Mouse (Mus musculus) stomach, embryonic 14.5 days (tissue): Measurements from ENCODE around the gene Col19a1. TPM values are rescaled to one million over a fixed set of nuclear protein-coding genes. Genes with fewer than 3 reads are reported as not detected.

Source experiments
- ATAC-seq: fragments of 200-750 bp; cut with Nextera tagmentation; 2 replicates; pipeline ENCODE4 v1.8.0; 2017; ENCODE audit warnings: low read depth, moderate TSS enrichment; ENCODE audit not compliant: insufficient number of reproducible peaks, insufficient read depth, low FRiP score
- H3K27ac ChIP-seq: fragments of 300-500 bp; sonication (generic); 2 replicates; pipeline ENCODE4 v1.5.1; 2014; ENCODE audit warnings: mild to moderate bottlenecking, low read length, moderate library complexity, mixed read lengths
- H3K27me3 ChIP-seq: fragments of 300-500 bp; sonication (generic); 2 replicates; pipeline ENCODE4 v1.6.1; 2014; ENCODE audit warnings: low read length, control low read depth, mixed read lengths; ENCODE audit not compliant: control insufficient read depth, insufficient read depth
- H3K36me3 ChIP-seq: fragments of 300-500 bp; sonication (generic); 2 replicates; pipeline ENCODE4 v1.6.1; 2014; ENCODE audit warnings: mild to moderate bottlenecking, control low read depth, low read length, moderate library complexity, mixed read lengths; ENCODE audit not compliant: control insufficient read depth, insufficient read depth
- H3K4me1 ChIP-seq: fragments of 300-500 bp; sonication (generic); 2 replicates; pipeline ENCODE4 v1.6.1; 2014; ENCODE audit warnings: low read length, control low read depth, mixed read lengths; ENCODE audit not compliant: control insufficient read depth, insufficient read depth
- H3K4me2 ChIP-seq: fragments of 300-500 bp; sonication (generic); replicated peaks from 2 replicates; pipeline ENCODE4 v1.6.1; 2014; ENCODE audit warnings: low read depth, low read length, control low read depth
- H3K4me3 ChIP-seq: fragments of 300-500 bp; sonication (generic); 2 replicates; pipeline ENCODE4 v1.5.1; 2014; ENCODE audit warnings: low read depth, low read length, control low read depth
- H3K9ac ChIP-seq: fragments of 300-500 bp; sonication (generic); replicated peaks from 2 replicates; pipeline ENCODE4 v1.6.1; 2014; ENCODE audit warnings: low read depth, mild to moderate bottlenecking, control low read depth, low read length, moderate library complexity, mixed read lengths
- H3K9me3 ChIP-seq: fragments of 300-500 bp; sonication (generic); 2 replicates; pipeline ENCODE4 v1.6.1; 2016; ENCODE audit warnings: low read depth, low read length, control low read depth; ENCODE audit not compliant: control insufficient read depth
- WGBS: fragments of 180-500 bp; shearing (Covaris S2); extraction: QIAGEN DNeasy Blood & Tissue Kit; methylation state at CpG from one replicate; pipeline ENCODE4 v1.1.7; 2014; 5-methylcytosine and 5-hydroxymethylcytosine counted together
- polyA plus RNA-seq: library from polyadenylated mRNA; unstranded; fragments of >200 nt; fragmentation: Nextera tagmentation; extraction: Ambion mirVana; gene quantifications from 2 replicates; pipeline ENCODE4 v1.2.1, GENCODE M21; 2014

Col19a1 gene
- polyA plus RNA-seq, 1 experiment from 2014 or later, result 4.1 TPM

DNA sequence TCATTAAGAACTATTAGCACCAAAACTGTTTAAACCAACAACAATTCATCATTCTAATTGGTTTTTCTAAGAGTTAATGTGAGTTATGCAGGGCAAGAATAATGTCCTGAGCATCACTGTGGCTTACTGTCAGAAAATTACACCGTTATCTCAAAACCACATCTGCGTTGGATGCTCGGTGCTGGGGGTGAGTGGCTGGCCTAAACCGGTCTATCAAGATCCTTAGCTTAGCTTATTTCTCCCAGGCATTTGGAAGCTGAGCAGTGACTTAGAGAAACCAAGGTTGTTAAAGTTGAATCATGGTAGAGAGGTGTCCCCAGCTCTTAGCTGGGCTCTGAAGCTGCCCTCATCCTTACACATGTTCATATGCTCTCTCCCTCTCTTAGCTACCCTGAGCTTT lies 276.4 kb downstream of the Col19a1 start:
- Histone ChIP-seq H3K9ac (no peak overlapping the region), H3K4me1 (no peaks in the 10 kb centered on the region), H3K4me2 (no peak overlapping the region), H3K27ac (no peak overlapping the region), H3K4me3 (no peak overlapping the region), H3K27me3 (no peaks in the 10 kb centered on the region), H3K9me3 (no peaks in the 10 kb centered on the region), H3K36me3 (no peaks in the 10 kb centered on the region)
- ATAC-seq, result no peak
- 43% methylated on average over 4 of the region's 4 CpGs for WGBS

DNA sequence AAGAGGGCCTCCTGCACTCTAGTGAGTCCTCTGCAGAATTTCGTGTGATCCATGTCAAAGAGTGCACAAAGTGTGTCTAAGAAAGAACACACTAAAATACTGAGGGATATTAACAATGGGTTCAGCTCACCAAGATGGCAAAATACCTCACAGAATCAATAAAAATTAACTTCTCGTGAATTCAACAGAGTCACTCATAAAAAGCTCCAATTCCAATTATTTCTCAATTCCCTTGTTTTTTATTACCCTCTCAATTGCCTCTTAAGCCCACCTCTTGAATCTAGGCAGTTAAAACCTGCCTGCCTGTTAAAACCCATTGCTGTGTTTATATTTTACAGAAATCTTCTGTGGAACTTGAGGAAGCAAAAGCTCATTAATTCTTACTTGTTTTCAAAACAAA lies 277.1 kb downstream of the Col19a1 start:
- 60% methylated on average over 2 of the region's 2 CpGs for WGBS
- H3K4me3 ChIP-seq, result no peak overlapping the region
- no peak for ATAC-seq
- H3K9ac ChIP-seq, result no peak overlapping the region
- no peak overlapping the region for H3K4me2 ChIP-seq
- H3K36me3 ChIP-seq, result no peaks in the 10 kb centered on the region
- H3K27me3 ChIP-seq, result no peaks in the 10 kb centered on the region
- no peaks in the 10 kb centered on the region for H3K9me3 ChIP-seq
- H3K27ac ChIP-seq, result no peak overlapping the region
- H3K4me1 ChIP-seq, result no peaks in the 10 kb centered on the region

DNA sequence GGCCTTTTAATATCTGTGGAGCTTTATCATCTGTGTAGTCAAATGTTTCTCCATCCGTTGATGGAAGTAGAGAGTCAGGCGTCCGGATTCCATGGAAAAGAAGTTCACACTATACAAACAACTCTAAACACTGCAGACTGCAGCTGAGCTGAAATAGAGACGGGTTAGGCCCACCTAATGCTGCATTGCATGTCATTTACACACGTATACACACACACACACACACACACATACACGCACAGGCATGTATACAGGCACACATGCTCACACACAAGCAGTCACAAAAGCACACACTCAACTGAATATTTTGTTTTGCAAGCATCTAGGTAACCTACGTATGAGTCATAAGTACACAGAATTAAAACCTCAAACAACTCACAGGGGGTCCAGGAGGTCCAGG lies 284.2 kb downstream of the Col19a1 start:
- no peak overlapping the region for H3K9ac ChIP-seq
- no peak overlapping the region for H3K4me2 ChIP-seq
- no peak for ATAC-seq
- H3K4me1 ChIP-seq, result no peaks in the 10 kb centered on the region
- no peaks in the 10 kb centered on the region for H3K27me3 ChIP-seq
- no peaks in the 10 kb centered on the region for H3K9me3 ChIP-seq
- WGBS, result 68% methylated on average over 7 of the region's 7 CpGs
- H3K27ac ChIP-seq, result no peak overlapping the region
- no peaks in the 10 kb centered on the region for H3K36me3 ChIP-seq
- H3K4me3 ChIP-seq, result no peak overlapping the region

DNA sequence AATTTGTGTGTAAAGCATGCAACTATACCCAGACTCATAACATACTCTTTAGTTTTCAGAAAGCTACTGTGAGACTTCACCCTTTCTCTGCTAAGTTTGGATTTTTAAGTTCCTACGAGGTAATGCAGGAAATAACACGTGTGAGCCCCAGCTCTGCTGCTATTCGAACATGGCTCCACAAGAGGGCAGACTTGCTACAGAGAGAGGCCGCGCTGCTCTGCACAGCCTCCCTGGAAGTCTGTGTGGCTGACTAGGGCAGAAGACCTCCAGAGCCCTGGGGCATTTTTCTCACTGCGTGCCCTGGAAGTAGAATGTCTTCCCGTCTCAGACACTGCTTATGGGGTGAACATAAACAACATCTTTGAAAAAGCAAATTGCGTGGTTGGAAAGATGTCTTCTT lies 284.6 kb downstream of the Col19a1 start:
- no peak overlapping the region for H3K27ac ChIP-seq
- H3K9me3 ChIP-seq, result no peaks in the 10 kb centered on the region
- no peaks in the 10 kb centered on the region for H3K27me3 ChIP-seq
- H3K9ac ChIP-seq, result no peak overlapping the region
- no peaks in the 10 kb centered on the region for H3K36me3 ChIP-seq
- ATAC-seq, result no peak
- no peak overlapping the region for H3K4me2 ChIP-seq
- no peak overlapping the region for H3K4me3 ChIP-seq
- WGBS, result 12% methylated on average over 8 of the region's 8 CpGs
- H3K4me1 ChIP-seq, result no peaks in the 10 kb centered on the region

DNA sequence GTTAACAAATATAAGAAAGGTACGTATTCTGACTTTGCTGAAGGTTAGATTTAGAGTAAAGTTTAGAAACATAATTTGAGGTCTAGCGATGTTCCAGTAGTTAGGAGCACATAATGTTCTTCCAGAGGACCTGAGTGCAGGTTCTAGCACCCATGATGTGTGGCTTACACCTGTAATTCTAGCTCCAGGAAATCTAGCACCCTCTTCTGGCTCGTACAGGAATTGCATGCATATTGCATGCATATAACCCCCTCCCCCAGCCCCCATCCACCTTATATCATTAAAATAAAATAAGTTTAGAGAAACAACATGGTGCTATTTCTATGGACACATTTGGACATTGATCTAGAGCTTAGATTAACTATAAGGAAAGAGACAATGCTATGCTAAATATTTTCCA lies 286.6 kb downstream of the Col19a1 start:
- no peaks in the 10 kb centered on the region for H3K36me3 ChIP-seq
- no peak overlapping the region for H3K4me3 ChIP-seq
- H3K9me3 ChIP-seq, result no peaks in the 10 kb centered on the region
- ATAC-seq, result no peak
- no peak overlapping the region for H3K9ac ChIP-seq
- H3K4me2 ChIP-seq, result no peak overlapping the region
- WGBS, result 82% methylated on average over 3 of the region's 3 CpGs
- H3K27me3 ChIP-seq, result no peaks in the 10 kb centered on the region
- H3K27ac ChIP-seq, result no peak overlapping the region
- no peaks in the 10 kb centered on the region for H3K4me1 ChIP-seq

DNA sequence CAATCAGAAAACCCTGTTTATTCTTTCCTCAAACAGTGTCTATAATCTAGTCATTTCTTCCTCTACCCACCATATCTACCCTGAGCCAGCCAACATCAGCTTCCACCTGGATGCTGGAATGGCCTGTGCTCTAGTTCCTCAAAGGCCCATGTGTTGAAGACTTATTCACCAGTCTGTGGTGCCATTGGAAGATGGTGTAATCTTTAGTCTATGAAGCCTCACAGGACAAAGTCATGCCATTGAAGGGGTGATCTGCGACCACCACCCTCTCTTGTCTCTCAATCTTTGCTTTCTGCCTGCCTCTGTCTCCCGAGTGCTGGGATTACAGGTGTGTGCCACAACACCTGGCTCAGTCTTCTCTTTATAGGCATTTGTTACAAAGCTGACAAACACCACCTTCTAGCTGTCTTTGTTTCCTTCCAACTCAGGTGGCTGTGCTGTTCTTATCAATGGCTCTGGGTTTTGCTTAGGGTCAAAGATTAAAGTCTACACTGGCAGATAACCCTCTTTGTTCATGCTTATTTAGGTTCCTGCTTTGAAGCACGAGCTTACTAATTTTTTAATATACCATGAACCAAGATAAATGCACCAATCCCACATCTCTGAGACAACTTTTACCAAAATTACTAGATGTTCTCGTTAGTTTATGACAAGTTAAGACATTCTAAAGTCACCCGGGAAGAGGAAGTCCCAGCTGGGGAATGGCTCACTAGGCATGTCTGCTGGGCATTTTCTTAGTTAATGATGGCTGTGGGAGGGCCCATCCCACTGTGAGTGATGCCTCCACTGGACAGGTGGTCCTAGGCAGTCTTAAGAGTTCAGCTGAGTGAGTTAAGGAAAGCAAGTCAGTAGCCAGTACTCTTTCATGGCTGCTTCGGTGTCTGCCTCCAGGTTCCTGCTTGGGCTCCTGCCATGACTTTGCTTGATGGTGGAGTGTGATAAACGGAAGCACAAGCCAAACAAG lies 292.0 kb downstream of the Col19a1 start:
- WGBS, result 70% methylated on average over 7 of the region's 7 CpGs
- ATAC-seq, result no peak
- no peaks in the 10 kb centered on the region for H3K9me3 ChIP-seq
- H3K36me3 ChIP-seq, result no peaks in the 10 kb centered on the region
- no peak overlapping the region for H3K9ac ChIP-seq
- no peaks in the 10 kb centered on the region for H3K27me3 ChIP-seq
- H3K27ac ChIP-seq, result no peak overlapping the region
- no peak overlapping the region for H3K4me3 ChIP-seq
- H3K4me1 ChIP-seq, result no peaks in the 10 kb centered on the region
- no peak overlapping the region for H3K4me2 ChIP-seq

DNA sequence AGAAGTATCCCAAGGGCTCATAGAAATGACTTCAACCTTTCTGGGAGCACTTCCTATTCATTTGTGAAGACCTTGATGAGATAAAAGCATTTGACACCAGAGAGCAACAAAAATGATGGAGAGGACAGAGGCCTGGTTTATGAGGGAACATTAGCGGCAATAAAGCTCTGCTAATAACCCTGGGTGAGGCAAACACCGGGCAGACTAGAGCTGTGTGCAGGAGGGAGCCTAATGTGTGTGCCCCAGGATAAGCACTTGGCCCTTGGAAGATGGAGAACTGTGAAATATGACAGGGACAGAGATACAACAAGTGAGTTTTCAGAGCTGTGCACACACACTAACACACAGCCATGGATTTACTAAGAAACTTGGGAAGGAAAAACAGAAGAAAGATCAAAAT lies 294.8 kb downstream of the Col19a1 start:
- ATAC-seq, result no peak
- no peak overlapping the region for H3K4me2 ChIP-seq
- WGBS, result 45% methylated on average over 2 of the region's 2 CpGs
- no peaks in the 10 kb centered on the region for H3K4me1 ChIP-seq
- H3K9me3 ChIP-seq, result no peaks in the 10 kb centered on the region
- no peaks in the 10 kb centered on the region for H3K27me3 ChIP-seq
- no peak overlapping the region for H3K27ac ChIP-seq
- H3K4me3 ChIP-seq, result no peak overlapping the region
- H3K9ac ChIP-seq, result no peak overlapping the region
- H3K36me3 ChIP-seq, result no peaks in the 10 kb centered on the region

DNA sequence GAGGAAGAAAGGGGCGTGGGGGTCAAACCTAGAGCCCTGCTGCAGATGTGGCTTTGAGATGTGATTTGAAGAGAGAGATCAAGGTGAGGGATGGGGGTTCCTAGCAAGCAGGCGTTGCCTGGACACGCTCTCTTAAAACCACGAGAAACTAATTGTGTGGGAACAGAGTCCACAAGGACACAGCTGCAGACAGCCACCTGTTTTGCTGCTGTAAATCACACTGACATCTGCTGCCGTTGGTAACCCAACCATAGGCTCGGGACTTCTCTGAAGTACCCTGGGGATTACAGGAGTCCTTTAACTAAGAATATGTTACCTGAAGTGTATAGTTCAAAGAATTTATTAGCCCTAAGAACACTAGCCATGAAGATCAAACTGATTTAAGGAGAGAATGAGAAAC lies 300.9 kb downstream of the Col19a1 start:
- WGBS, result 31% methylated on average over 6 of the region's 6 CpGs
- Histone ChIP-seq H3K4me1 (no peaks in the 10 kb centered on the region), H3K27ac (no peak overlapping the region), H3K9me3 (no peaks in the 10 kb centered on the region), H3K27me3 (no peaks in the 10 kb centered on the region), H3K36me3 (no peaks in the 10 kb centered on the region), H3K9ac (no peak overlapping the region), H3K4me3 (no peak overlapping the region), H3K4me2 (no peak overlapping the region)
- no peak for ATAC-seq

DNA sequence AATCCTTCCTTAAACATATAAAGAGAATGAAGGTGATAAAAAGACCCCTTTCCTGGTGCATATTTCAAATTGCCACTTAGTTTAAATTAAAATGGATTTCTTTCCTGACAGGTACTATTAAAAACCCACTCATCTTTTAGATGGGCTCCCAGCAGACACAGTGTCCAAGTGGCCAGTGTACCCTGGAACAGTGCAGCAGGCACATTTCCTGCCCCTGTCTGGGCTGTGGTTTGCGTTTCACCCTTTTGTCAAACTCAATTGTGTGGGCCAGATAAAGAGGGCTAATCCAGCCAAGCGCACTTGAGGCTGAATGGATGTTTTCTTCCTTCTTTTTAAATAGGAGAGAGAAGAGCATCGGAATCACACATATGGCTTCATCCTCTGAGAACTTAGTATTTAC lies 320.2 kb downstream of the Col19a1 start:
- H3K27ac ChIP-seq, result no peak overlapping the region
- no peak overlapping the region for H3K9ac ChIP-seq
- H3K36me3 ChIP-seq, result no peaks in the 10 kb centered on the region
- ATAC-seq, result no peak
- no peaks in the 10 kb centered on the region for H3K27me3 ChIP-seq
- H3K9me3 ChIP-seq, result no peaks in the 10 kb centered on the region
- no peak overlapping the region for H3K4me3 ChIP-seq
- H3K4me1 ChIP-seq, result no peaks in the 10 kb centered on the region
- WGBS, result 55% methylated on average over 3 of the region's 3 CpGs
- no peak overlapping the region for H3K4me2 ChIP-seq
